Mouse (Mus musculus) adrenal gland, adult (tissue): Measurements from ENCODE around the gene Dner.

Experiments
- DNase-seq, 2 experiments: peaks; one replicate each; pipeline ENCODE4 v3.0.0; 2022 to 2023; ENCODE audit warnings: low spot score in 1 of 2; ENCODE audit not compliant: inconsistent age in 2 of 2

Gene Dner

DNA sequence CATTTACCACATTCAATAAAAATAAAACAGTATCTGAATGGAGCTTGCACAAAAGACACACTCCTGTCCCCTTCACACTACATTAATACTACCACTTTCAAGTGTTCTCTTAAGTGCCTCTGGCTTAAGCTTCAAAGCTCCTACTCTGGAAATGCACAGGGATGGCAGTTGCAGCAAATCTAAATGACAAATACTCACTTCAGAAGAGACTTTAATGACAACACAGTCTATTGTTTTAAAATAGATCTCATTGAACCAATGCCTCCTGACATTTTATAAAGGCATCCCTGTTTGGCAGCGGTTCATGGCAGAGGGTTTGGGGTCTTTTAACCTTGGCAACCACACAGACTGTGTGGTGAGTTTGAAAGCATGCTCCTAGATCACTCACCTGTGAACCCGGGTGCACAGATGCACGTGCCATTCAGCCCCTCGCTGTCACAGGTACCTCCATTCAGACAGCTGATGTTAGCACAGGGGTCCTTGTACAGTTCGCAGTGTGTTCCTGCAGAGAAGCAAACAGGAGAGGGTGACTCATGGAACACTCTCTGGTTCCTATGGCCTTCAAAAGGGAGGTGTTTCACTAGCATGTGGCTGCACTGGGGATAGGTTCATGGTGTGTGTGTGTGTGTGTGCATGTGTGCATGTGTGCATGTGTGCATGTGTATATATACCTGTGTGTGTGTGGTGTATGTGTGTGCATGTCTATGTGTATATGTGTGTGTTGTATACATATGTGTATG, 290.3 kb downstream of the Dner start:
- peak; percentile 16 to 34 for DNase-seq

GRCm38 (mm10) chr1:84404880-84405279, 291.1 kb downstream of the Dner start:
- DNase-seq, result no peak

GRCm38 (mm10) chr1:84402154-84402553, 293.9 kb downstream of the Dner start:
- DNase-seq, result no peak

DNA sequence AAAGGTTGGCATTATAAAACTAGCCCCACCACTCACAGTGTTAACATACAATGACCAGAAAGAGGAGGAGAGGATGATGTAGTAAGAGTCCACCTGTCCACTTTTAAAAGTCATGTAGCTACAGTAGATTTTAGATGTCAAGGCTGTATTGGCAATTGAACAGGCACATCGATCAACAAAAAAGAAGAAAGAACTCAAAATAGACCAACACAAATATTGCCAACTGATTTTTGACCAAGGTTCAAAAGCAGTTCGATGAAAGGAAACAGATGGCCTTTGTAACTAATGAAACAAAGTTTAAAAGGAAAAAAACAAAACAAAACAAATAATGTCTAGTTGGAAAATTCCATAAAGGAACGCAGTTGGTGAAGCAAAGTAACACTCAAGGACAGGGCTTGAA, 296.4 kb downstream of the Dner start:
- no peak for DNase-seq

DNA sequence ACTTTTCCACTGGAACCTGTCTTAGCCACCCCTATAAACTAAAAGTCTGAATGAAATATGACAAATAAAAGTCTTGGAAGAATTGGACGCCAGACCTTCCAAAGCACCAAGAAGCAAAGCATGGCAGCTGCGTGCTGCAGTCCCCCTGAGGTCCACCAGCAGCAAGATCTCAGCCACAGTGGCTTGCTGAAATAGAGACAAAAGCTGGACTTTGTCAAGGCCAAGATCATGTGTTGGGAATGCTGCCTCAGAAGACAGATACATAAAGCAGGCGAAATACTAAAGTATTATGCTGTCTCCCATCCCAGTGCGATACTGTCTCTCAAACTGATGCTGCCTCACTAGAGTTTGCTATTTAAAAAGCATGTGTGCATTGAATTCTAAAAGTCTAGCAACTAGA, 296.9 kb downstream of the Dner start:
- DNase-seq, result no peak

DNA sequence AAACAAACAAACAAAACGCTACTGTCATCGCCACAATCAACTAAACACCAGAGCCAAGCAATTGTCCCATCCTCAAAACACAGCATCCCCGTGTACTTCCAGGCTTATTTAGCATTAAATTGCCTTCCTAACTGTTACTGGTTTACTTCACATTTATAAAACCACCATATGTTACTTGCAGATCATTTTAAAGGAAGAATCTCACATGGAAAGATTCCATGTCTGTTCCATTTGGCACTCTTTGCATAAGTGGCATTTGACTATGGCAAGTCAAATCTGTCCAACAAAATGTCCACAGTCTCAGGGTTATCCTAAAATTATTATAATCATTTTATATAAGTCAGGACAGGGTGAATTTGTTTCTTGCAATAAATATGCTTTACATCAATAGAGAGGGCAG, 299.2 kb downstream of the Dner start:
- no peak for DNase-seq

GRCm38 (mm10) chr1:84395928-84396327, 300.1 kb downstream of the Dner start:
- no peak for DNase-seq

DNA sequence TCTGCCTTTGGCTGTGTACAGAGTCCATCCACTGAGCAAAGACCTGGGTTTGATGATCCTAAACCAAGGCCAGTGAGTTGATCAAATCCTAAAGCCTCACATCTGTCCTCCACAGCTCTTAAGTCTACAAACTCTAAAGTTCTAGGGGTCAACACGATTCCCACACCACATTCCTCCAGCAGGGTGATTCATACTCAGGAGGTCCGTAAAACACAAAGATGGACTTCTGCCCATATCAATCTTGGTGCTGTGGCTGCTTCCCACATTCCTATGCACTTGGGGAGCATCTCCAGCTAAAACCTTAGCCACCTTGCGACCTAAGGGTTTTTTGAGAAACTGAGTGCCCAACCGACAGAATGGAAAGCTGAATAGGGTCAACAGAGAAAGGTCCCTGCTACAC, 305.1 kb downstream of the Dner start:
- no peak for DNase-seq

GRCm38 (mm10) chr1:84387616-84388015, 308.4 kb downstream of the Dner start:
- DNase-seq, result no peak

DNA sequence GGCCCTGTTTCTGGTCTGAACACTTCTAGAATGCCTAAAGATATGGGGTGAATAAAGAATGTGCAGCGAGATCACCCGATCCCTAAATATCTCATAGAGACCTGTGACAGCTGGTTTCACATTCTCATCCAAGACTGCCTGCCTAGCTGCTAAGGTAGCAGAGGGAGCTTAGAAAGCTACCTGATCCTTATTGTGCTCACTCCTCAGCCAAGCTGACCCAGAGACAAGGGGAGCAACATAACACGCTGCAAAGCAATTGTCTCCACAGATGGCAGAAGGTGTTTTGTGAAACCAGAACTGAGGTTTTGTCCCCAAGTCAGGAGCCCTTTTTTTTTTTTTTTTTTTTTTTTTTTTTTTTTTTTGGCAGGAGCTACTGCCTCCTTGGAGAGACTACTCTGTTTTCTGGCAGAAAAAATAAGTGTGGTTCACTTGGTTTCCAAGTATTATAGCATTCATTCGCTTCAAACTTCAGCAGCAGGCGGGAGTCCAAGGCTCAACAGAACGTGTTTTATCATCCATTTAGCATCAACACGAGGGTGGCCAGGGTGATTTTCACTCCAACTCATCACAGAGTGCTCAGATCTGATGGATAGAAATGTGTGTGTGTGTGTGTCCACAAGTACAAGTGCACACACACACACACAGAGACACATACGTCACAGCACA, 309.4 kb downstream of the Dner start:
- no peak for DNase-seq

DNA sequence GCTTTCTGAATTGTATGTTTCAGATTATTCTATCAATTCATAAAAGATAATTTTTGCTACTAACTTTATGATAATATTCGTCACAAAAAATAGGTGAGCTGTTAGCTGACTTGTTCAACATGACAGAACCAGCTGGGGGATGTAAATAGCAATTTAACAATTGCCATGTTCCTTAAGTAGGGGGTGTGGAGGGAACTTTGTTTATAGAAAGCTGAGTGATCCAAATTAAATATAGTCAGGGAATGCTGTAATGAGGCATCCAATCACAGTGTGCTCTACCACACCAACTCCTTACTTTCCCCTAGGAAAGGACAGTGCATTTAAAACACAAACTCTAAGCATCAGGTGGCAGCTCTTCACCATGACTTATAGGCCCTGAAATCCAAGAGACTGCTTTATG, 313.3 kb downstream of the Dner start:
- DNase-seq, result no peak

DNA sequence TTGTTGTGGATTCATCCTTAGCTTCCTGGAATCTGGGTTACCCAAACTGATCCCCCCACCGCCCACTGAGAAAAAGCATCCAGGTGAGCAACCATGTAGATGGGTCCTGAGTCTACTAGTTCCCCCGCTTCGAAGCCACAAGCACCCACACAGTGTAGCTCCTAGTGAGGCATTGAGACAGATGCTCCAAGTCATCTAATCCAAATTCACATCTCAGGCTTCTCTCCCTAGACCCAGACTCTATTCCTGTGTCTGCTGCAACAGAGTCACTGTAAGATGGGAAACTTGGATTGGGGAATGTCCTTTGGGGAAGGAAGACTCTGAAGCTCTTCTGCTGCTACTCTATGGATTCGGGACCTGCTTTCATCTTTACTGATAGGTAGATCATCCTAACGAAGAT, 314.0 kb downstream of the Dner start:
- no peak for DNase-seq

DNA sequence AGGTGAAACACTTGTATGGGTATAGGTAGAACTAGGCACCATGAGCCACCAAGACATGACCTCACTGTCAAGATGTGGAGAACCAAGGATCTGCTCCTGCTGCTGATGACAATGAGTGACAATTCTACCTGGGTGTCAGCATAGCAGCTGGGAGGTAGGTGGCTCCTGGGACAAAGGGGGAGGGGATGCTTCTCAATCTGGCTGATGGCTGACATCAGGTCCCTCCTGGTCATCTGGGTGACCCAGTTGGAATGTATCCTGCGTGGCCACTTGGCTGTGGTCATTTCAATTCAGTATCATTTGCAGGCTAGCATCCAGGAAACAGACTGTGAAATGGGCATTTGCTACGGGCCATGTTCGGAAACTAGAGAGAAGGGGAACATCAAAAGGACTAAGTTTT, 315.1 kb downstream of the Dner start:
- no peak for DNase-seq

GRCm38 (mm10) chr1:84367733-84368132, 328.3 kb downstream of the Dner start:
- DNase-seq, result no peak

DNA sequence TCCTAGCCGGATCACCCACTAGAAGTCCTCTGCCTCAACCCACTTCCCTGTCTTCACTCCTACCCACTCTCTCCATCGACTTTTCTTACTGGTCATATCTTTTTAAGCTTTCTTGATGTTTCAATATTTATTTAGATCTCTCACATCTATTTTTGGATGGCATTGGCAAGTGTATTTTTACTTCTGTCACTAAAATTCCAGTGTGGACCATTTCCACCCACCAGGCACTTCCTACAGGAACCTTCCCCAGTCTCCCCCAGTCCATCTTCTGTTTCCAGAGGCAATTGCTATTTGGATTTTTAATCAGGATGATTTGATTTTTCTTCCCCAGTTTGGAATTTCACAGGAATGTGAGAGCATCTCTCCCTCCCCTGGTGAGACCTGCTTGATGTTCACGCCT, 329.5 kb downstream of the Dner start:
- DNase-seq, result no peak

DNA sequence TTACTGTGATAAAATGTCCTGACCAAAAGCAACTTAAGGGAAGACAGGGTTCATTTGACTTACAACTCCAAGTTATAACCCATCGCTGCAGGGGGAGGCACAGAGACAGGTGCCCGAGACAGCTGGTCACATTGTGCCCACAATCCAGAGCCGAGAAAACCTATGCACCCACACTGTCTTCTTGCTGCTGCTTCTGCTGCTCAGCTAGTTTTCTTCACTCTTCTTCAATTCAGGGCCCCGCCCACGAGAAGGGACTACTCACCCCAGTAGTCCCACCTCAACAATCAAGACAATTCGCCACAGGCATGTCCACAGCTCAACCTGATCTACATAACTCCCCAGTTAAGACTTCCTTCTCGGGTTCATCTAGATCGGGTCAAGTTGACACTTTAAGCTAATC, 332.1 kb downstream of the Dner start, which contains the start of gene Pid1:
Gene Pid1, minus strand, starts transcription at position 214 of the 400 bp plus-strand sequence.
- DNase-seq, result no peak

DNA sequence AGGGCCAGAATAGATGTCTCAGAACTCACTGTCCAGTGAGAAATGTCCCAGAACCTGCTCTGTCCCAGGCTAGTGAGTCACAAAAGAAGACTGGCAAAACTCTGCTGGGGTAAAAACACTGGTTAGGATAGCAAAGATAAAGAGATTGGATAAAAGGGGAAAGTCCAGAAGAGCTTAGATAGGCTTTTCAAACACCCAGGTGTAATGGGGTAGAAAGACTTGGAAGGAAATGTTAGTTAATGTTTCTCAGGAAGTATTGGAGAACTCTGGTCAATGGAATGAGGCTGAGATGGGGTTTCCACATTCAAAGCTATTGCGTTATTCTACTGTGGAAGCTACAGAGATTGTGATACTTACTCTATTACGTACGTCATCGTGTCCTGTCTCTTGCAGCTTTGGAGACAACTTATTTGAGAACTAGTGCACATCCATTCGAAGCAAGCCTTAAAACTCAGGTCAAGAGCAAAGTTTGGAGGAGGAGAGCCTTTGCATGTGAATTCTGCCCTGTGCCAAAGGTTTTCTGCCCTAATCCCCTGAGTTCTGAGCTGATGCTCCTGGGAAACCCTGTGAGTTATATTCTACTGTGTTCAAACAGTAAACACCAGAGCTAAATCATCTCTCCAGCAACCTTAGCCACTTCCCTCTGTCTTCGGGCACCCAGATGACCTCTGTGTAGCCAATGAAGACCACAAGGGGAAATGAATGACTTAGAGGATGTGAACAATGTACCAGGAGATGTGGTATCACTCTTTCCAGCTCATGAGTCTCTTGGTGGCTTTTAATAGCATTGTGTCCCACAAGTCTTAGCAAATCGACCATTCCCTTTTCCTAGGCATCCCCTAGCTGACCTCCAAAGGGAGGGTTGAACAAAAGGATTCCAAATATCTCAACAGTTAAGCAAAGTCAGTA, 333.1 kb downstream of the Dner start:
- DNase-seq, result peak in 1 of 2 experiments; percentile 33

DNA sequence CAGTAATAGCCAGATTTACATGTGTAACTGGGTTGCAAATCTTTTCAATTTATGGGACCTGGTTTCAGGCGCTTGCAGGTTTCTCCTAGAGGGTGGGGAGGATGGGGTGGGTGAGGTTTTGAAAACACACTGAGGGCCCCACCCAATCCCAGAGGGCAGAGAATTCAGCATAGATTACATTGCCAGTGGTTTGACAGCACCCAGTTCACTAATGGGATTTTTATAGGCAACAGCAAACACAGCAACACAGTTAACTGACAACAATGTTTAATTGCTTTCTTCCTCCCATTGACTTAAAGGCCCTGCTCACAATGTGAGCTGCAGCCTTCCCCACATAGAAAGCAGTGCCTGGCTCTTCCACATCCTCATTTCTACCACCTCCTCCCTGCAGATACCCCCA, 333.8 kb downstream of the Dner start:
- no peak for DNase-seq

GRCm38 (mm10) chr1:84361389-84361788, 334.6 kb downstream of the Dner start:
- DNase-seq, result no peak

DNA sequence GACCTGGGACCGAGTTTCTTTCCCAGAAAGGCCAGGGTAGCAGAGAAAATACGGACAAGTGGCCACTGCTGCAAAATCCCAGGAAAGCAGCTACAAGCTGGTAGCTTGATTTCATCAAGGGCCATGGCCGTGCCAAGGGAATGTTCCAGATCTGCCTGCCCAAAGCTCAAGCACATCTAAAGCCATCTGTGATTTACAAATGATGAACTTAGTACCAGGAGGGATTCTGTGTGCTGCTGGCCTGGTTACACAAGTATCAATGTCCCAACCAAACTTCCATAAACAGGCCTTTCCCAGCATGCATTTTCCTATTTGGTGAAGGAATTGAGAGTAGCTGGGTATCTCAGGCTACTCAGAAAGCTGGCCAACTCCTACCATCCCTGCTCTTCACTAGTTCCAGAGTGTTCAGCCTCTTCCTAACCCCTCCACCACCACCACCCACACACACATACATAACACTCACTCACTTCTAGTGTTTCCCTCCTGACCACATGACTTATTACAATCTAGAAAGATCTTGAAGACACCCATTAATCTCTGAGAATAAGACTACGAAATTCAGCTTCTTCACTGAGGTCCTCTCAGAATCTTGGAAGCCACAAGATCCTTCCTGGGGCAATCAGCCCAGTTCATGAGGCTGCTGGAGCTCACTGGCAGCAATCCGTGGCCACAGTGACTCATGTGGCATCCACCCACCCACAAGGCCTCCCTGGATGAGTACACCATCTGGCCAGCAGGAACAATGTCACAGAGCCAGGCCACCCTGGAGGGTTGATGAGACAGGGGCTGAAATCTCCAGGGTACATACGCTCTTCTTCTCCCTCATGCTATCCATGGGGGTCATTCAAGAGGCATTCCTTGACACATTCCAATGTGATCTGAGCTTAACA, 336.2 kb downstream of the Dner start:
- peak; percentile 39 to 78 for DNase-seq

DNA sequence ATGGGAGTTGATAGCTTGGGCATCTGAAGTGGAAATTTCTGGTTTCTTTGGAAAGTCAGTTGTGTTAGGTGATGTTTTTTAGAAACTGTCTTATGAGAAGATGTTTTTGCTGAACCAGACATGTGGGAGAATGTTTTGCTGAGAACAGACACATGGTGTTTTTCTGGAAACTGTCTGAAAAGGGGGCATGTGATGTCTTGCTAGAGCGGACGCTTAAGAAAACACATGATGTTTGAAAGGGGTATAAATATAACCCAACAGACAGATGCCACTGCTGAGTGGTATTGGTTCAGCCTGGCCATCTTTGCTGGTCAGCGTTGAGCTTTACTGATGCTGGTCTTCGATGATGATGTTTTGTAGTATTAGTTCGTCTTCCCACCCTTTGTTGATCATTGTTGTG, 338.8 kb downstream of the Dner start:
- DNase-seq, result no peak
